Mouse (Mus musculus): ENCODE data around the gene Gm12789.
A peak's percentile ranks its signal among the peaks of the same experiment; 100 is the strongest.
"Not testable (repeated sequence)": the region's sequence is repeated elsewhere in the genome, so short reads cannot be mapped to it uniquely, and the experiment has no call there.

The Gm12789 gene

DNA sequence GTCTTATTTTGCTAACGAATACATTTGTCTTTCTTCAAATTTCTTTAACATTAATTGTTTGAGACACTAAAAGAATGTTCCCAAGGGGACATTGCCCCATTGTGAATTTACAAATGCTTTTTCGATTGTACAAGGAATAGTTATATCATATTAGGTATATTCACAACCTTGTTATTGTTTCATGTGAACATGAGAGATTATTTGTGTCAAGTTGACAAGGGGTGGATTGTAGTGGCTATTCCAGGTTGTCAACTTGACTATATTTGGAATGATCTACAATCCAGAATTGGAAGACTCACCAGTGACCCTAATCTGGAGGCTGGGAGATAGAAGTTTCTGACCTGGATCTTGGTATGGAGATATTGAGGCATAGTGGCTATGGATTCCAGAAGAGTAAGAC lies at the start of gene Gm12789:
Gm12789 (plus strand) TSS at position 301 of the 400 bp plus-strand sequence.
- not testable (repeated sequence) for DNase-seq (ENCODE audit: low read depth, low spot score)

DNA sequence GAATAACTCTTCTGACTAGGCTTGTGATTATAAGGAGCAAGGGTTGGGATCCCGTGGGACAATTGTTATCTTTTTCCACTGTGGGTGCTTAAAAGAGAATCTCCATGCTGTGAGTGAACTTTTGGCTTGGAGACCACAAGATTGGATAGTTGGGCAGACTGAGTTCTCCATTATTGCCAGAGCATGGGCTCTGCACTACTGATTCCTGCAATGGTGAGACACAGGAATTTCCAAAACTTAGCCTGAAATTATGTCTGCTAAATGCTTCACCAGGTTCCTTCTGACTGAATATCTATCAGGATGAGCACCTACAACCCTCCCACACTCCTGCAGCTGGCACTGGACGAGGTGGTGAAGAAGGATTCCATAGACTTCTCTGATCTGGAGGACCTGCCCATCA lies 46.3 kb upstream of the Gm12789 start, which contains the start of gene Gm12794:
Gm12794 (plus strand) TSS at position 301 of the 400 bp plus-strand sequence.
- DNase-seq (ENCODE audit: low read depth, low spot score), result not testable (repeated sequence)

DNA sequence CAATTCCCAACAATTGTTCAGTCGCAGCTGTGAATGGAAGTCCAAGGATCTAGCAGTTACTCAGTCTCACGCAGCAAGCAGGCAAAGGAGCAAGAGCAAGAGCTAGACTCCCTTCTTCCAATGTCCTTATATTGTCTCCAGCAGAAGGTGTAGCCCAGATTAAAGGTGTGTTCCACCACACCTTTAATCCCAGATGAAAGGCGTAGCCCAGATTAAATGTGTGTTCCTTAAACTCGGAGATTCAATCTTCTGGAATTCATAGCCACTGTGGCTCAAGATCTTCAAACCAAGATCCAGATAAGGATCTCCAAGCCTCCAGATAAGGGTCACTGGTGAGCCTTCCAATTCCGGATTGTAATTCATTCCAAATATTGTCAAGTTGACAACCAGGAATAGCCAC lies 5.5 kb upstream of the Gm12789 start, which contains the start of gene Gm12790:
Gm12790 (minus strand) TSS at position 101 of the 400 bp plus-strand sequence.
- not testable (repeated sequence) for DNase-seq (ENCODE audit: low read depth, low spot score)

DNA sequence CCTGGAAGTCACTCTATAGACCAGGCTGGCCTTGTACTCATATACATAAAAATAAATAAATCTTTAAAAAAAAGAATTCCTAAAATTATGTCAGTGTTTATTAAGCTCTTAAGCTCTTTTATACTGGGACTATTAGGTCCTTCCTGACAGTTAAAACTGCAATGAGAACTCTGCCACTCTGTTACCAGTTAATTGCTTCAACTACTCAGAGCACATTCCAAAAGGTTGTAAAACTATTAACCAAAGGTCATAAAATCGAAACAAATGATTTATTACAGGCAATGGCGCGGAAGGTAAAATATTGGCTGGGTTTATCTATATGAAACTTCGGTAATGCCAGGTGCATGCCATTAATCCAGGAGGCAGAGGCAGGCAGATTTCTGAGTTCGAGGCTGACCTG lies 748 bp upstream of the Gm12789 start:
- DNase-seq (ENCODE audit: low read depth, low spot score), result no peak

DNA sequence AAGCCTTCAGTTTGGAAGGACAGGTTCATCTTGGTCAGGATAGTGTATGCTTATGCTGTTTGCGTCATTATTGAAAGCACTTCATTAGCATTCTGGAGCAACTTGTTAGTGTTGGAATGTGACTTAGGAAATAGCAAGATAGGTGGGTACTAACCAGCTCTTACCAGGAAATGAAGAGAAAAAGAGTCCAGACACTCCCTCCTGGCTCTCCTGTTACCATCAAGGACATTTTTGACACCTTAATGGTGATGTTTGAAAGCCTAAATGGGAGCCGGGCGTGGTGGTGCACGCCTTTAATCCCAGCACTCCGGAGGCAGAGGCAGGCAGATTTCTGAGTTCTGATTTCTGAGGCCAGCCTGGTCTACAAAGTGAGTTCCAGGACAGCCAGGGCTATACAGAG lies 11.0 kb downstream of the Gm12789 start:
- DNase-seq (ENCODE audit: low read depth, low spot score), result no peak

DNA sequence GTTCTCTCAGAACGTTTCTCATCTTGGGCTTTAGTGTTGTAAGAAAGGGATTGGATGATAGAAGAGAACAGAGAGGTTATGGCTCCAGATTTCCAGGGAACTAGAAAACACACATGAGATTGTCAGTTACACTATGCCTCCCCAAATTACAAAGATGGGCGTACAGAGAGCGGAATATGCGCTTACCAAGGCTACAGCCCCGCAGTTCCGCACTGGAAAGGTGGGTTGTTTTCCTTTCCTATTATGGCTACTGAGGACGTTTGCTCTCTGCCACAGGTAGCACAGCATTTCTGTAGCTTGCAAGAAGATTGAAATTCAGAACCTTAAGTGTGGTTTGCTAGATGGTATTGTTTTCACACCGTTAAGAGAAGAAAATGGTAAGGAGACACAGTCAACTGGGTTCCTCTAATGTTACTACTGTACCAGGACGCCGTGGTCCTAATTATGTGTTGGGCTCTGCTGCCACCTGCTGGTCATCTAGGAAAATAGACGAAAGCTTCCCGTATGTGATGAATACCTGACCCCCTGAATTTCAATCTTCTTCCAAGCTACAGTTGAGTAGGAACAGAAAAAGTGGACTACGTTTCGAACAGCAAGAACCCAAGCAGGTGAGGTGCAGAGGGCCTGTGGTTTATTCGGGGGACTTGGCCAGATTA lies 12.0 kb downstream of the Gm12789 start:
- DNase-seq (ENCODE audit: low read depth, low spot score), result peak; percentile 60

DNA sequence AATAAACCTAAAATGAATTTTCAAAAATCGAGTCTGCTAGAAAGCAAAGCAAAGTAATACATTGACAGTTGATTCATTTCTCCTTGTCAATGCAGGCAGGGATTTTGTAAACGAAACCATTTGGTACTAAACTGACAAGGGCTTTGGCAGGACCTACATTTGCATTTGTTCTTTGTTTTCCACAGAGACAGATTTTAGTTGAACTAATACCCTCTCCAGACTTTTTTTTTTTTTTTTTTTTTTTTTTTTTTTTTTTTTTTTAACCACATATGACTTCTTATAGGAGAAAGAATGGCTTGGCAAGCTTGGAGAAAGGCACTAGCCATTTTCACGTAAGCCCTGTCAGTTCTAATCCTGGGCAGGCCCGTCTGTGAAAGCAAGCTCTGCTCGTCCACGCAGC lies 40.2 kb downstream of the Gm12789 start:
- DNase-seq (ENCODE audit: low read depth, low spot score), result no peak
